Mouse (Mus musculus) lung, postnatal 0 days (tissue): ENCODE measurements around the gene Rnf149.

Source experiments
- CTCF ChIP-seq: IDR thresholded peaks from 2 replicates; pipeline ENCODE4 v1.5.1; 2016; ENCODE audit warnings: antibody characterized with exemption, mild to moderate bottlenecking
- EP300 ChIP-seq: IDR thresholded peaks from 2 replicates; pipeline ENCODE4 v1.6.1; 2016; ENCODE audit warnings: antibody characterized with exemption, mild to moderate bottlenecking, control low read depth

DNA sequence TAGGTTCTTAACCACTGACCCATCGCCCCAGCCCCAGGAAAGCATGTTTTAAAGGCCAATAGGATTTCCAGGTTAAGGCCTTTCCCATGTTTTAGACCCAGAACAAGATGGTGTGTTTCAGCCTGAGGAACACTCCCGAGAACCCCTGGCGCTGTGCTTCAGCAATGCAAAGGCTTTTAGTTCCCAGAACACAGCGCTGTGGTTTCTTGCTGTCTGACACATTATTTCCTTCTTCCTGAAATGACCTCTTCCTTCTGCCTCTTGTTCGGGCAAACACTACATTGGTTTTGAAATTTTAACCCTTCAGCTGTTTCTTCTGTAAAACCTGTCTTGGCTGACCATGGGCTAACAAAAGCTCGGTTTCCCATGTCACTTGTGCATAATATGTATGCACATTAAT, 1.9 kb upstream of the Rnf149 start:
- TF ChIP-seq CTCF = no peak
- no peak for TF ChIP-seq EP300
